Mouse (Mus musculus) lung, embryonic 14.5 days (tissue): Measurements from ENCODE around the gene Dhx33. TPM values are rescaled to one million over a fixed set of nuclear protein-coding genes. Genes with fewer than 3 reads are reported as not detected.

Experiments used
- ATAC-seq: fragments of 200-750 bp; cut with Nextera tagmentation; 2 replicates; pipeline ENCODE4 v1.8.0; 2017; ENCODE audit warnings: mild to moderate bottlenecking, moderate TSS enrichment, moderate library complexity; ENCODE audit not compliant: insufficient read depth
- DNase-seq: peaks from one replicate; pipeline ENCODE4 v3.0.0-alpha.2; 2015
- H3K27ac ChIP-seq: fragments of 300-500 bp; sonication (generic); 2 replicates; pipeline ENCODE4 v1.5.1; 2014; ENCODE audit warnings: low read depth, mild to moderate bottlenecking, moderate library complexity
- H3K27me3 ChIP-seq: fragments of 300-500 bp; sonication (generic); 2 replicates; pipeline ENCODE4 v1.6.1; 2014; ENCODE audit warnings: low read length, control low read depth; ENCODE audit not compliant: insufficient read depth
- H3K36me3 ChIP-seq: fragments of 300-500 bp; sonication (generic); 2 replicates; pipeline ENCODE4 v1.6.1; 2014; ENCODE audit warnings: control low read depth; ENCODE audit not compliant: insufficient read depth
- H3K4me1 ChIP-seq: fragments of 300-500 bp; sonication (generic); 2 replicates; pipeline ENCODE4 v1.6.1; 2014; ENCODE audit warnings: antibody characterized with exemption, control low read depth; ENCODE audit not compliant: insufficient read depth
- H3K4me2 ChIP-seq: fragments of 300-500 bp; sonication (generic); 2 replicates; pipeline ENCODE4 v1.6.1; 2014; ENCODE audit warnings: mild to moderate bottlenecking
- H3K4me3 ChIP-seq: fragments of 300-500 bp; sonication (generic); 2 replicates; pipeline ENCODE4 v1.5.1; 2014; ENCODE audit warnings: low read depth, low read length
- H3K9ac ChIP-seq: fragments of 300-500 bp; sonication (generic); 2 replicates; pipeline ENCODE4 v1.6.1; 2014
- H3K9me3 ChIP-seq: fragments of 300-500 bp; sonication (generic); 2 replicates; pipeline ENCODE4 v1.6.1; 2016; ENCODE audit warnings: low read depth, low read length, control low read depth
- CTCF ChIP-seq: IDR thresholded peaks from 2 replicates; pipeline ENCODE4 v1.5.1; 2016; ENCODE audit warnings: antibody characterized with exemption, low read depth
- WGBS: fragments of 180-500 bp; shearing (Covaris S2); extraction: QIAGEN DNeasy Blood & Tissue Kit; methylation state at CpG from one replicate; pipeline ENCODE4 v1.1.7; 2014; 5-methylcytosine and 5-hydroxymethylcytosine counted together
- polyA plus RNA-seq: library from polyadenylated mRNA; unstranded; fragments of >200 nt; fragmentation: Nextera tagmentation; extraction: Ambion mirVana; gene quantifications from 2 replicates; pipeline ENCODE4 v1.2.1, GENCODE M21; 2014

Dhx33 gene
- polyA plus RNA-seq, result 27.2 and 27.7 TPM in 2 replicates

- H3K4me2 ChIP-seq, result peak within 1 kb of the TSS; percentile 84
- peak within 1 kb of the TSS; percentile 88 for H3K4me3 ChIP-seq
- DNase-seq (peak; percentile 99), ATAC-seq (peak; percentile 96)
- peak within 1 kb of the TSS; percentile 69 for H3K27ac ChIP-seq
- peaks cover 33% of the 10 kb centered on the region for H3K36me3 ChIP-seq
- peak; percentile 66 for TF ChIP-seq CTCF
- H3K9ac ChIP-seq, result peak within 1 kb of the TSS; percentile 65
- under 1% methylated on average over 35 of the region's 35 CpGs for WGBS
- no peaks in the 10 kb centered on the region for H3K9me3 ChIP-seq
- H3K4me1 ChIP-seq, result peaks cover 7% of the 10 kb centered on the region; the same call in 1 of the 2 replicates
- no peaks in the 10 kb centered on the region for H3K27me3 ChIP-seq
These were observed at the start of gene Dhx33 for GRCm38 (mm10) chr11:71004316-71004773. TSS of gene Dhx33 (minus strand) at chr11:71004437.

GRCm38 (mm10) chr11:71052554-71052953 is 48.3 kb upstream of the Dhx33 start:
- DNase-seq (peak; percentile 79), ATAC-seq (no peak; the same call in 1 of the 2 replicates)
- no peak overlapping the region for H3K4me2 ChIP-seq
- H3K9ac ChIP-seq, result no peak overlapping the region
- H3K27ac ChIP-seq, result no peak overlapping the region
- 0% methylated on average over 1 of the region's 1 CpGs for WGBS
- TF ChIP-seq CTCF, result peak; percentile 67
- H3K27me3 ChIP-seq, result no peaks in the 10 kb centered on the region
- H3K4me3 ChIP-seq, result no peak overlapping the region
- no peaks in the 10 kb centered on the region for H3K4me1 ChIP-seq
- no peaks in the 10 kb centered on the region for H3K36me3 ChIP-seq
- no peaks in the 10 kb centered on the region for H3K9me3 ChIP-seq

- no peaks in the 10 kb centered on the region for H3K4me1 ChIP-seq
- H3K9me3 ChIP-seq, result no peaks in the 10 kb centered on the region
- no peak overlapping the region for H3K4me2 ChIP-seq
- no peak for ATAC-seq
- DNase-seq, result no peak
- H3K27me3 ChIP-seq, result no peaks in the 10 kb centered on the region
- H3K4me3 ChIP-seq, result no peak overlapping the region
- TF ChIP-seq CTCF, result no peak
- no peak overlapping the region for H3K9ac ChIP-seq
- H3K27ac ChIP-seq, result no peak overlapping the region
- WGBS, result 97% methylated on average over 5 of the region's 5 CpGs
- no peaks in the 10 kb centered on the region for H3K36me3 ChIP-seq
These were observed 35.5 kb upstream of the Dhx33 start for GRCm38 (mm10) chr11:71039526-71040298.

- Histone ChIP-seq H3K9ac (peak within 1 kb of the TSS; percentile 70), H3K27me3 (no peaks in the 10 kb centered on the region), H3K4me3 (peak within 1 kb of the TSS; percentile 61), H3K36me3 (peaks cover 2% of the 10 kb centered on the region), H3K4me1 (peaks cover 6% of the 10 kb centered on the region; the same call in 1 of the 2 replicates), H3K4me2 (peak within 1 kb of the TSS; percentile 69), H3K27ac (peak within 1 kb of the TSS; percentile 79), H3K9me3 (no peaks in the 10 kb centered on the region)
- 0% methylated on average over 30 of the region's 31 CpGs for WGBS
- no peak for TF ChIP-seq CTCF
- ATAC-seq (peak; percentile 98), DNase-seq (peak; percentile 91)
These were observed 29.0 kb upstream of the Dhx33 start, which contains the start of gene 6330403K07Rik for GRCm38 (mm10) chr11:71033163-71033761. TSS of gene 6330403K07Rik (minus strand) at chr11:71033513.

- WGBS, result 5% methylated on average over 26 of the region's 26 CpGs
- no peaks in the 10 kb centered on the region for H3K9me3 ChIP-seq
- TF ChIP-seq CTCF, result no peak
- H3K4me3 ChIP-seq, result peak overlapping the region; percentile 61
- H3K4me2 ChIP-seq, result peak overlapping the region; percentile 69
- H3K27me3 ChIP-seq, result no peaks in the 10 kb centered on the region
- H3K27ac ChIP-seq, result peak overlapping the region; percentile 75
- ATAC-seq, result peak; percentile 3
- H3K36me3 ChIP-seq, result peaks cover 8% of the 10 kb centered on the region
- peaks cover 6% of the 10 kb centered on the region; the same call in 1 of the 2 replicates for H3K4me1 ChIP-seq
- peak overlapping the region; percentile 70 for H3K9ac ChIP-seq
- DNase-seq, result peak; percentile 42
These were observed 28.4 kb upstream of the Dhx33 start for GRCm38 (mm10) chr11:71032491-71033162.

GRCm38 (mm10) chr11:71032070-71032469 is 27.8 kb upstream of the Dhx33 start:
- peak overlapping the region; percentile 69 for H3K4me2 ChIP-seq
- no peaks in the 10 kb centered on the region for H3K9me3 ChIP-seq
- no peak for DNase-seq
- peaks cover 6% of the 10 kb centered on the region; the same call in 1 of the 2 replicates for H3K4me1 ChIP-seq
- WGBS, result 38% methylated on average over 7 of the region's 7 CpGs
- H3K27ac ChIP-seq, result peak overlapping the region; percentile 75
- no peaks in the 10 kb centered on the region for H3K27me3 ChIP-seq
- TF ChIP-seq CTCF, result no peak
- peaks cover 14% of the 10 kb centered on the region for H3K36me3 ChIP-seq
- H3K9ac ChIP-seq, result peak overlapping the region; percentile 70
- H3K4me3 ChIP-seq, result peak overlapping the region; percentile 61
- no peak for ATAC-seq
